Mouse (Mus musculus) heart, adult 2 months (tissue): Measurements from ENCODE around the gene 4930562C15Rik. TPM values are rescaled to one million over a fixed set of nuclear protein-coding genes. Genes with fewer than 3 reads are reported as not detected.

ENCODE experiments used
- DNase-seq, 2 experiments: peaks; one replicate each; pipeline ENCODE4 v3.0.0; 2021
- H3K27ac ChIP-seq: fragments of 200-600 bp; 2 replicates; pipeline ENCODE4 v1.8.1; 2022
- H3K27me3 ChIP-seq: fragments of 200-500 bp; 2 replicates; pipeline ENCODE4 v1.6.1; 2012; ENCODE audit warnings: mild to moderate bottlenecking, low read length, inconsistent platforms, mixed read lengths; ENCODE audit not compliant: control insufficient read depth, insufficient read depth
- H3K36me3 ChIP-seq: fragments of 200-500 bp; 2 replicates; pipeline ENCODE4 v1.6.1; 2012; ENCODE audit warnings: low read length, inconsistent platforms; ENCODE audit not compliant: control insufficient read depth, insufficient read depth
- H3K4me1 ChIP-seq: fragments of 200-500 bp; 2 replicates; pipeline ENCODE4 v1.6.1; 2011; ENCODE audit warnings: low read length; ENCODE audit not compliant: control insufficient read depth, insufficient read depth
- H3K4me3 ChIP-seq: fragments of 200-600 bp; 2 replicates; pipeline ENCODE4 v1.8.1; 2022
- H3K79me2 ChIP-seq: fragments of 200-500 bp; replicated peaks from 2 replicates; pipeline ENCODE4 v1.6.1; 2012; ENCODE audit warnings: mild to moderate bottlenecking, inconsistent platforms, low read length, moderate library complexity, mixed read lengths; ENCODE audit not compliant: control insufficient read depth, insufficient read depth
- H3K9ac ChIP-seq: fragments of 200-500 bp; 2 replicates; pipeline ENCODE4 v1.6.1; 2012; ENCODE audit warnings: low read depth, mild to moderate bottlenecking, control low read depth, inconsistent platforms, low read length, mixed read lengths
- CTCF ChIP-seq: fragments of 200-600 bp; IDR thresholded peaks from 2 replicates; pipeline ENCODE4 v1.8.1; 2022; ENCODE audit warnings: antibody characterized with exemption, mild to moderate bottlenecking, moderate library complexity
- EP300 ChIP-seq: fragments of 200-500 bp; IDR thresholded peaks from 2 replicates; pipeline ENCODE4 v1.6.1; 2011; ENCODE audit warnings: low read depth, low read length, control low read depth; ENCODE audit not compliant: insufficient read depth
- POLR2A ChIP-seq: fragments of 200-500 bp; IDR thresholded peaks from 2 replicates; pipeline ENCODE4 v1.6.1; 2011; ENCODE audit warnings: mild to moderate bottlenecking, low read depth, low read length, control low read depth; ENCODE audit not compliant: insufficient read depth
- WGBS: fragments of 180-500 bp; shearing (Covaris S2); methylation state at CpG from one replicate; pipeline ENCODE4 v1.1.7; 2018; 5-methylcytosine and 5-hydroxymethylcytosine counted together
- intact Hi-C: fragments of 180-260 bp; cut with DNase I; formaldehyde crosslinking; loops from one replicate; pipeline ENCODE4 v1.15.1; 2025
- long read RNA-seq: library from polyadenylated mRNA; stranded (forward); transcript quantifications from one replicate; pipeline ENCODE4 v2.0.0, GENCODE M21; 2021
- polyA plus RNA-seq: library from polyadenylated mRNA; depleted of rRNA; stranded (reverse); fragments of >200 nt; gene quantifications from 2 replicates; pipeline ENCODE4 v1.2.3, GENCODE M21; 2012; rRNA removed
- total RNA-seq, 2 experiments: library from RNA; stranded (reverse); gene quantifications; 2 replicates each; pipeline ENCODE4 v1.2.3; 2021

Gene 4930562C15Rik
- total RNA-seq (not detected), polyA plus RNA-seq (0.23 TPM in 1 of 2 replicates, not detected in the other)
- long read RNA-seq = 0 reads

DNA sequence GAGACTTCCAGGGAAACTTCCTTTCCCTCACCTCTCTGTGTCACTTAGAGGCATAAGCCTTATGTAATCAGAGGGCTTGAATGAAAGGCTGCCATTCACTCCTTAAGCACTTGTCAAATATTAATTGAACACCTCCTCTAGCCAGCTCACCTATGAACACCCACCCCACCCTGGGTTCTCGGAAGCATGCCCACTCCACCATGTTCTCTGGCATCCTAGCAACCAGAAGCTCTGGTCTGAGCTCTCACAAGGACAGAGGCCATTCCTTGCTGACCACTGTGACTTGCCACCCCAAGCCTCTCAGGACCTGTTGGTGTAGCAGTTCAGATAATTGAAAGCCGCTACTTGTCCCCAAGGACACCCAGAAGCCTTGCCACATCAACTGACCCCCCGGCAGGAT is at the start of gene 4930562C15Rik:
Gene 4930562C15Rik, plus strand, starts transcription at position 226 of the 400 bp plus-strand sequence.
- no peaks in the 10 kb centered on the region for H3K36me3 ChIP-seq
- TF ChIP-seq EP300 (no peak), POLR2A (no peak), CTCF (no peak)
- H3K9ac ChIP-seq = no peak within 1 kb of the TSS
- H3K27ac ChIP-seq = no peak within 1 kb of the TSS
- 85% methylated on average over 3 of the region's 3 CpGs for WGBS
- DNase-seq = no peak
- no peaks in the 10 kb centered on the region for H3K4me1 ChIP-seq
- H3K79me2 ChIP-seq = no peaks in the 10 kb centered on the region
- H3K27me3 ChIP-seq = no peaks in the 10 kb centered on the region
- intact Hi-C loops = no loop called here
- H3K4me3 ChIP-seq = no peak within 1 kb of the TSS

DNA sequence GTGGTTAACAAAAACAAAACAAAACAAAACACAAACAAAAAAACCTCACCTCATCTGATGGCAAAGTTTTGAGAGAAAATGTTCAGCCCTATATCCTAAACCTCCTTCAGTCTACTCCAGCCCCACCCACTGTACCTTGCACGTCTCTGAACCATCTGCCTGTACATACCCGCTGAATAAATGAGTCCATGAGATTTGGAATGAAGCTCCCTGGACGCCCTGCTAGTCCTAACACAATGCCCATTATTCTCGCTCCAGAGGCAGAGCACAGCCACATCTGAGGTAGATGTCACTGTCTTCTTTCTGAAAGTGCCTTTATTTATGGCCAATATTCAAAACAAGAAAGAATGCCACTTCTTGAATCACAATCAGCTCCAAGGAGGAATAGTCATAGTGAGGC is 49.5 kb upstream of the 4930562C15Rik start:
- H3K4me1 ChIP-seq = peaks cover 17% of the 10 kb centered on the region
- intact Hi-C loops = loop anchor here (10.0 kb wide), 1 partner anchor 231 kb away; the partner anchor contains the start of gene Tfap4

DNA sequence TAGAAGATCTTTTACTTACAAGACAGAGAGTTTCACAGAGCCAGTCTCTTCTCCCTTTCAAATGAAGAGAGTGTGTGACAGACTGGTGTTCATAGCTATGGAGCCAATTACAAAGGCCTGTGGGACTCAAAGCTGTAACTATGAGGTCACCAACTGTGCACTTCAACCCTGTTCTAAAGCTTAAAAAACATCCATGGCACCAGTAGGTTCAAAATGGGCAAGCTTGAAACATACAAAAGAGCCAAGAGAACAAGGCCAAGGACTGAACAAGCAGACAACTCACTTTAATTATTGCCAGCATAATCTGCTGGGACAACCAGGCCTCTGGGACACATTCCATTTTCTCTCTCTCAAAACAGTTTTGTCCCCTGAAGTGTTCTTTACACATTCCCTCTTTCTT is 47.0 kb upstream of the 4930562C15Rik start:
- intact Hi-C loops = loop anchor here (2.0 to 10.0 kb wide), 3 partner anchors 17 to 233 kb away; partner anchors contain the start of genes Hmox2 and Tfap4
- H3K4me1 ChIP-seq = peaks cover 12% of the 10 kb centered on the region
- H3K4me3 ChIP-seq = no peak overlapping the region
- no peak for TF ChIP-seq CTCF
- no peak for TF ChIP-seq POLR2A
- no peak for TF ChIP-seq EP300
- no peak overlapping the region for H3K9ac ChIP-seq
- H3K27me3 ChIP-seq = no peaks in the 10 kb centered on the region
- no peak for DNase-seq
- no peak overlapping the region for H3K27ac ChIP-seq
- peaks cover 35% of the 10 kb centered on the region for H3K36me3 ChIP-seq
- H3K79me2 ChIP-seq = peaks cover 4% of the 10 kb centered on the region; the same call in 1 of the 2 replicates

More for the DNA sequence above, 49.5 kb upstream of the 4930562C15Rik start:
- no peak overlapping the region for H3K9ac ChIP-seq
- no peak for DNase-seq
- H3K36me3 ChIP-seq = peaks cover 48% of the 10 kb centered on the region
- WGBS = 23% methylated on average over 4 of the region's 4 CpGs
- no peaks in the 10 kb centered on the region for H3K27me3 ChIP-seq
- H3K79me2 ChIP-seq = peaks cover 4% of the 10 kb centered on the region; the same call in 1 of the 2 replicates
- no peak overlapping the region for H3K4me3 ChIP-seq
- no peak overlapping the region for H3K27ac ChIP-seq
- TF ChIP-seq POLR2A = no peak
- TF ChIP-seq CTCF = no peak
- TF ChIP-seq EP300 = no peak

DNA sequence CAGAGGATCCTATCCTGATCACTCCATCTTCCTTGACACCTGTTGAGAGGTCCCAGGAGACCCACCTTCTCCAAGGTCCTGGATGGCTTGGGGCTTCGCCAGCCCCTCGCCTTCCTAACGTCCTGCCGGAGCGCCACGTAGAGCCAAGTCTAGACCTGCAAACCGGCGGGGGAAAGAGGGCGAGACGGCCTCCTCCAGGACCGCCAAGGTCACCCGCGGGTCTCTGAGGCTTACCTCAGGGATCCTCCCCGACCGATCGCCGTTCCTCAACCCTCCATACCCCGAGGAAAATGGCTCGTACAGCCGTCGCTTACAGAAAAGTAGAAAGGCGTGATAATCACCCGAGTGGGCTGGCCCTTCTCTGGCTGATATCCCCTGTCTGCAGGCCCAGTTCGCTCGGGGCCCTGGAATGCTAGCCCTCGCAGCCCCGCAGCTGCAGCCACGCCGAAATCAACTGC is 45.9 kb upstream of the 4930562C15Rik start:
- Histone ChIP-seq H3K36me3 (peaks cover 27% of the 10 kb centered on the region), H3K27me3 (no peaks in the 10 kb centered on the region), H3K27ac (peak overlapping the region; percentile 100), H3K4me3 (peak overlapping the region; percentile 84), H3K4me1 (peaks cover 8% of the 10 kb centered on the region), H3K79me2 (peaks cover 4% of the 10 kb centered on the region; the same call in 1 of the 2 replicates), H3K9ac (peak overlapping the region; percentile 92)
- intact Hi-C loops = loop anchor here (2.0 to 10.0 kb wide), 3 partner anchors 19 to 235 kb away; partner anchors contain the start of genes Hmox2 and Tfap4
- under 1% methylated on average over 29 of the region's 29 CpGs for WGBS
- no peak for DNase-seq
- TF ChIP-seq EP300 (no peak), CTCF (no peak), POLR2A (no peak)

DNA sequence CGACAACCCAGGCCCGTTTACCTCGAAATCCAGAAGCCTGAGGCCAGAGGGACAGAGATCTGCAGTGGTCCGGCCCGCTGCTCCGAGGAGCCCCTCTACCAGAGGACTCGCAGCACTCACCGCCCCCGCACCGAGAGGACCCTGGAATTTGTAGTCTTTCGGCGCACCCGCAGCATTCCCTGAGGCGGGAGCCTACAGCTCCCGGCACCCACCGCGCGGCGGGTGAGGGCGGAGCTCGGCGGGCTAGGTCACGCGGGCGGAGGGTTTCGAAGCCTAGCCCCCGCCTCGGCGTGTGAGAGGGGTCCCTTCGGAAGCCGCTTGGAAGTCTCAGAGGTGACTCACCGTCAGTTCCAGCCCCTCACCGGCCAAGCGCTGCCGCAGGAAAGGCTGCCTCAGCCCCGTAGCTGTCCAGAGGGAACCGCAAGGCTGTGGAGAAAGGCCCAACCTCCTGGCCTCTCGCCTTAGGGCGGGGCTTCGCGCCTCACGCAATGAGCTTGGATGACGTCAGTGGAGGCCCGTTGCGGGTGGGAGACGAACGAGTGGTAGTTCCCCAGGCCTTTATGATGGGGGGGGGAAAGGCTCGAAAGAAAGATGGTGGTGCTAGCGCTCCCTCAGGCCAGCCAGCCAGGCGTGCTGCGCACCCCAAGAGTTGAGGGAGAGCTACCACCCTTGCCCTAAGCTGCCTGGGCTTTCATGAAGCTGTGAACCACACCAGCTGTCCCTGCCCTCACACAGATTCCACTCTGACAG is 45.2 kb upstream of the 4930562C15Rik start, which contains the start of gene Cdip1:
Gene Cdip1, minus strand, starts transcription at position 483 of the 750 bp plus-strand sequence.
- peak; percentile 68 for TF ChIP-seq POLR2A
- no peak for TF ChIP-seq CTCF
- 0 out of 2 replicates have a peak, but pooled peaks have one; percentile 16 for TF ChIP-seq EP300
- Histone ChIP-seq H3K27me3 (no peaks in the 10 kb centered on the region), H3K36me3 (peaks cover 23% of the 10 kb centered on the region), H3K79me2 (peaks cover 4% of the 10 kb centered on the region; the same call in 1 of the 2 replicates), H3K4me1 (peaks cover 8% of the 10 kb centered on the region), H3K4me3 (peak within 1 kb of the TSS; percentile 84), H3K27ac (peak within 1 kb of the TSS; percentile 100), H3K9ac (peak within 1 kb of the TSS; percentile 95)
- DNase-seq = peak; percentile 96 to 97
- 1% methylated on average over 51 of the region's 51 CpGs for WGBS
- intact Hi-C loops = loop anchor here (2.0 to 10.0 kb wide), 6 partner anchors 19 to 235 kb away; partner anchors contain the start of genes Coro7, Hmox2 and Tfap4
